Mouse (Mus musculus) adipocyte (in vitro differentiated cells): ENCODE measurements at regions not wholly inside any gene's neighbourhood (a gene's known extent, or its start where the extent isn't known, plus 50 kb on each side); places are given as distances from the start of the nearest gene placed in this dataset.
A peak's percentile ranks its signal among the peaks of the same experiment; 100 is the strongest.

Experiments used
- DNase-seq: peaks from one replicate; pipeline ENCODE4 v3.0.0-alpha.2; 2016; ENCODE audit warnings: low spot score

- no peak for DNase-seq
Observed at GRCm38 (mm10) chr2:45356558-45357170, 239.5 kb upstream of the Zeb2 start.

DNA sequence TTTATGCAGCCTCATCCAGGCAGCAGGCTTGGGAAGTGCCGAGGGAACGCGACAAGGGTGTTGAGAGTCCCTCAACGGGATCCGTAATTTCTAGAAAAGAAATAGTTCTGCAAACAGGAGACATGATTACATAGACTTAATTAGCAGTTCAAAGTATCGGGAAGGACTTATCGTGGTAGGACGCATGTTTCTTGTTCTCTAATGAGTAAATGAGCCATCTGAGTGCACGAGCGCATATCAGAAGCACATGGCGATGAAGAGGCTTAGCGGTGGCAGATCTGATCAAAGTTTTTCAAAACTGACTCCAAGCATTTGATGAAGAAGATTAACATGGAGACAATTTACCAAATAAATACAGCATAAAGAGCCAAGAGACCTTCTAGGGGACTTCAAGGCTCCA lies 238.8 kb upstream of the Zeb2 start:
- DNase-seq: no peak

DNA sequence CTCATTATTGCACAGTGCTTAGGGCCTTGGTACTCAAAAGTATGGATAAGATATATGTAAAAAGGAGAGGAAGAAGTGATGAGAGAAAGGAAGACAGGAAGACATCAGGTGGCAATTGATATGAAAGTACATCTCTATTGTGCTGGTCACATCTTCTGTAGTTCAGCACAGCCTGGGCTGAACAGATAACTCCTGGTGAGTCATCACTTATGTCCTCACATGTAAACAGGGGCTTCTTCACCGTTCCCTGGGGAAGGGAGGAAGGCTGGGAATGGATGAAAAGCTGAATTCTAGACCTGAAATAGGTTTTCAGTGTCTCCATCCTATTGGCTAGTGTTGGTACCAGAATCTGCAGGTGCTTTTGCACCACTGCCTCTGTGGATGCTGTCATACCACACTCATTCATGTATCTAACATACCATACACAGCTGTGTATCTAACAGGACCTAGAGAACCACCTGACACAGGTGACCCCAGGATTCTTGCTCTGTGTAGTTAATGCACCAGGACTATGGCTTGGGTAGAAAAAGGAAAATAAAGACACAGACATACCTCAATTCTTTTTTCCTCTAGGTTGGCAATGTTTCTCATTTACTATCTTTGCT lies 234.4 kb upstream of the Zeb2 start:
- no peak for DNase-seq

DNA sequence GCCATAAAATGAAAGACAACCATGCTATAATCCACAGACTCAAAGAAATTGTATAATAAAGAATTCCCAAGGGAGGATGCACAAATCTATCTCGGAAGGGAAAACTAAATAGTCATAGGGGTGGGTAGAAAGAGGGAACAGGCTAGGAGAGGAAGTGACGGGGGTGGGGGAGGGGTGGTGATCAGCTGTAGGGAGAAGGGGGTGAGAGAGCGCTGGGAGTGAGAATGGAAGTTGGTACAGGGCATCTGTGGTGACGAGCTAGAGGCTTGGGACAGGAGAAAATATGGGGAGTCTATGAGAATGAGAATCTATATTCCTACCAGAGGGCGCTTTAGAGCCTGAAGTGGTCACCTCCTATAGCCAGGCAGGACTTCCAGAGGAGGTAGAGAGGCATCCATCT lies 229.2 kb upstream of the Zeb2 start:
- DNase-seq: no peak

DNA sequence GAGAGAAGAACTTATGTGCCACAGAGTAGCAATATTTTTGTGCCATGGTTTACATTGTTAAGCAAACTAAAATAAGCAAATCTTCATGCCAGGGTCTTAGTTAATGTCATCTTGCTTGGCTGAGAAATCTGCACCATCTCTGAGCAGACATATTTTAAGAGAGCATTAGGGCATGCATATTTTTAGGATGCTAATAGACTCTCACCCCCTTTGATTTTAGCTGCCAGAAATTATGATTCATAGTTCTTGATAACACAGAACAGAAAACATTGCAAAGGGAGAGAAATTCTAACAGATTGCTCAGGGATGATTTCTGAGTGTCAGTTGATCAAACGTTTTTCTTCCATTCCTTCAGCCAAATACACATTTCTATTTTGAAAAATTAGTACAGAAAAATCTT lies 222.7 kb upstream of the Zeb2 start:
- no peak for DNase-seq

GRCm38 (mm10) chr2:45338809-45339208 lies 221.6 kb upstream of the Zeb2 start:
- DNase-seq: no peak

GRCm38 (mm10) chr2:45316945-45317565 lies 199.9 kb upstream of the Zeb2 start:
- peak; percentile 52 for DNase-seq

GRCm38 (mm10) chr2:45287530-45288009 lies 170.4 kb upstream of the Zeb2 start:
- DNase-seq: no peak

- DNase-seq: no peak
Observed at GRCm38 (mm10) chr2:45283811-45284210, 166.6 kb upstream of the Zeb2 start.

GRCm38 (mm10) chr2:45279490-45279889 lies 162.3 kb upstream of the Zeb2 start:
- peak; percentile 28 for DNase-seq

DNA sequence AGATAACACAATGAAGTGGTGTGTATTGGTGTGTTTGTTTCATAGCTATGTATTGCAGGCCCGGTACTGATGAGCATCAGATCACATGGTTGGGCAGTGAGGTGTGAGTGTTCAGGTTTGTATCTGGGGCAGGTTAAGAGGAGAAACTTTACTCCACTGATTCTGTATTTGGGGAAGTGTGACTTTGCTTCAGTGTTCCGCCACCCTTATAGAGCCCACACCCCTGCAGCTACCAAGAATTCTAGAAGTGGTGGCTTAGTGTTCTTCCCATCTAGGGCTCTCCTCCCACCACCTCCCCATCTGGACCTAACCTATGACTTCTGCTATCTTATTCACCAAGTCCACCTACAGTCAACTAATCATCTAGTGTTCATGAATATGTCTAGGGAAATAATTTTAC lies 160.4 kb upstream of the Zeb2 start:
- no peak for DNase-seq

DNA sequence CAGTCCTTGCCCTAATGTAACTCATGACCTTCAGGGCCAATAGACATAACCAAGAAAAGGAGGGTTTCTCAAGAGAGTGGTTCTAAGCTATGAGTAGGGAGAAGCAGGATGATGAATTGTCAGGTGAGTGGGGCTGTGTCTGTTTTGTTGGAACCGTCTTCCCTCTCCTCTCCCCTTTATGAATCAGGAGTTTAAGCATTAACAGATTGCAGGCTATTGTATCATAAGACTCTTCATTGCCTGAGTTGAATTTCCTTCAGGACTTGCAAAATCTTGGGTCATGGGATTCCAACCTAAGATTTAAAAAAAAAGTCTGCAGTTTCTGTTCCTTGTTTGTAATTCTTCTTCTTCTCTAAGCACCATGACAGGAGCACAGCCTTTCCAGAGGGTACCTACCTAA lies 159.5 kb upstream of the Zeb2 start:
- no peak for DNase-seq

DNA sequence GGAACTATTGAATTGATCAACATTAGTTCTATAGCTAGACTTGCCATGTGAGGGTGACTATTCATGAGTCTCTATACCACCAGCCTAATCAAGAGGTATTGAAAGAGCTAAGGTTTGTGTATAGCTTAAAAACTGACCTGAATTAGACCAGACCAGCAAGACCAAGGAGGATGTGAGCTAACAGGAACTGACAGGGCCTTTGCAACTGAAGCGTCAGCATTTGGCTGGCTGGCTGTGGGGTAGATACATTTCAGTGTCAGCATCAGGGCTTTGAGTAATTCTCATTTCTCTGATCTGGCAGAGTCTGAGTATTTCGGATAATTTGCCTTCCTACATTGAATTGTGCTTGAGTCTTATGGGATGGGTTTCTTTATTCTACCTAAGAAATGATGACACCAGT lies 152.8 kb upstream of the Zeb2 start:
- DNase-seq: no peak

GRCm38 (mm10) chr2:45265819-45266218 lies 148.6 kb upstream of the Zeb2 start:
- DNase-seq: peak; percentile 55

DNA sequence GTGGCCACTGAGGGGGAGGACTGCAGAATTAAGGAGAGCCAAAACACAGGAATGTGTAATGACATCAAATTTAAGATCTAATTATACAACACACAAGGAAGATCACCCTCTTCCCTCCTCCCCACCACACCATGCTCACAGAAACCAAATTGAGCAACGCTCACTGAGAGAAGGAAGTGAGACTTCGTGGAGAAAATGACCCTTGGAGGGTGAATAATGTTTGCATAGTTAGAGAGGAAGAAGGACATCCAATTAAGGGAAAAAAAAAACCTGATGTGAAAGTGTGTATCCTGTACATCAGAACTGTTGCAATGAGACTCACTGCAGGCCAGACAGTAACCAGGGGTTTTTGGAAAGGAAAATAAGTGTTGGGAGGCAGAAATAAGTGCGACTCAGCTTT lies 144.8 kb upstream of the Zeb2 start:
- no peak for DNase-seq

GRCm38 (mm10) chr2:45258897-45259296 lies 141.7 kb upstream of the Zeb2 start:
- DNase-seq: no peak

DNA sequence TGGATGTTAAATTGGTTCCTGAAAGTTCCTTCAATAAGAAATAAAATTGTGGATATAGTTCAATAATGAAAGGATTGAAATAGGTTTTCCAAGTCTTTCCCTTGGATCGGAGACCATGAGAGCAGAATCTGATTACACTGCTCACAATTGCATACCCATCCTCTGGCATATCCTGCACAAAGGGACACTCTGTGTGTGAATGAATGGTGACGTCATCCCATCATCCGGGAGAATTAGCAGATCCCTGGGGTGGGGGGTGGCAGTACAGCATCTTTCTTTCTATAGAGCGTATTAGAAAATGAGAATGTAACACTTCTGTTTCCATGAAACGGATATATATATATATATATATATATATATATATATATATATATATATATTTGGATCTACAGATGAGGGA lies 139.2 kb upstream of the Zeb2 start:
- no peak for DNase-seq

- DNase-seq: peak; percentile 18
Observed at GRCm38 (mm10) chr2:45253936-45254335, 136.7 kb upstream of the Zeb2 start.

- no peak for DNase-seq
Observed at GRCm38 (mm10) chr2:45252321-45252720, 135.1 kb upstream of the Zeb2 start.

DNA sequence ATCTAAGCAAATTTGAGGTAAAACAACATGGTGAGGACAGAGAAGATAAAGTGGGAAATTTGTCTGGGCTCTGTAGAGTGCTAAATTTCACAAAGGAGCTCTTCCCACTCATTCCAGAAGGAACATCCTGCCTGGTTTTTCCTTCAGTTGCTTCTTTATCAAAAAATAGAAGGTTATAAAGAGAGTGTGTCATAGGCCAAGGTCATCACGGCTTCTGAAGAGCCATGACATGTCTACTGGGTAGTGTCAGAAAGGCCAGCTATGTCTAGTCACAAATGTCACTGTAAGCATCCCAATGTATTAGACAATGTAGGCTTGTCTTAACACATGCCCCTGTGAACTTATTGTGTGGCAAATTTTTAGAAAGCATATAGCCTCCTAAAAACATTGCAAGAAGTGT lies 132.5 kb upstream of the Zeb2 start:
- DNase-seq: no peak

DNA sequence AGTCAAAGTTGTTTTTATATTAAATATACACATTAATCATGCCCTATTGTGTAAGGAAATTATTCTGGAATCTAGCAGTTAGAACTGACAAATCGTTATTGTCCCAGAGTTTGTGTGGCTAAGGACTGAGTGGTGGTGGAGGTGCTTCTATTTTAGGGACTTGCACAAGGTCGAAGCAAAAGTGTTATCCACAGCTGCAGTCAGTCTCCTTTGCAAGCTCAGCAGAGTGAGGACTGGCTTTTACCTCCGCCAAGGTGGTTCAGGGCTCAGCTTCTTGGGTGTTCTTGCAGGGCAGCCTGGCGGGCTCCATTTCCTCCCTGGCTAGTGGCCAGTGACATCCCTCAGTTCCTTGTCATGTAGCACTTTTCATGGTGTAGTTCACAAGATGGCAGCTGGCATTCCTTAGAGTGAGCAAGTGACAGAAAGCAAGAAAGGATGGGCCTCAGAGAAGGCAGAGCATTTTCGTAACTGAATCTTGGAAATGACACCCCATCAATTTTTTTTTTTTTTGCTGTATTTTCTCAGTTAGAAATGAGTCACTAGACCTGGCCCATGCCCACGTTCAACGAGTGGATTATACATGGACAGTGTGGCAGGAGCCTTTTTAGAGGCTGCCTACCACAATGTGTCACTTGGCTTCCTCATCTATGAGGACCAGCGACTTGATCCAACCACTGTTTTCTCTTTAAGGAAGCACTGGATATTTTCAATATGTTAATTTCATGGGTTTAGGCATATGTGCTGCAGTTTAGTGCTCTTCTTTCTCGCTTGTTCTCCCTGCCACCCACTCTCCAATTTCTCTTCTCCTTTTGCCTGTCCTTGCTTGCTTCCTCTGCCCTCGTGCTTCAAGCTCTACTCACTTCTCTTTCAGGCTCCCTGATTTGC lies 129.1 kb upstream of the Zeb2 start:
- DNase-seq: peak; percentile 18

DNA sequence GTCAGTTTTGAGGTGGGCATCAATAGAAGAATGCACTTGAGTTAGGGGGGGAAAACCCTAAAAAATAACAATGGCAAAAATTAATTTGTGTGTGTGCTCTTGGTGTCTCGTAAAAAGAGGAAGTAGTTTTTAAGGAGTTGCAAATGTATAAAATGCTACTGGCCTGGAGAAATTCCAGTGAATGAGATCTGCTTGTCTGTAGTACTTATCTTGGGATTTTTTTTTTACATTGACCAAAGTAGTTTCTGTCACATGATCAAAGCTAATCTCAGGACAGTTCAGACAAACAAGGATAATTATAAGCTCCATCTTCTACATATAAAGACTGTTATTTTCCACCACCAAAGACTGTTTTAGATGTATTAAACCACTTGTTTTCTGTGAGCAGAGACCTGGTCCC lies 128.3 kb upstream of the Zeb2 start:
- DNase-seq: no peak

- no peak for DNase-seq
Observed at GRCm38 (mm10) chr2:45244491-45244890, 127.3 kb upstream of the Zeb2 start.
